Mouse (Mus musculus) hematopoietic stem cell, adult 5-6 weeks (primary cell): Measurements from ENCODE around the gene Gmip. TPM values are rescaled to one million over a fixed set of nuclear protein-coding genes. Genes with fewer than 3 reads are reported as not detected.

Experiments
- ATAC-seq, 2 experiments: fragments of 125-278 bp in 1 of 2; replicated peaks in 1 of 2; 2 replicates each; pipeline ENCODE4 v1.8.0; 2016 to 2017; ENCODE audit warnings: inconsistent platforms in 2 of 2, mild to moderate bottlenecking in 2 of 2, moderate number of reproducible peaks in 2 of 2, low read depth in 1 of 2, moderate TSS enrichment in 1 of 2; ENCODE audit not compliant: low FRiP score in 2 of 2, poor library complexity in 2 of 2, severe bottlenecking in 2 of 2, insufficient read depth in 1 of 2, low TSS enrichment in 1 of 2
- total RNA-seq: library from RNA; stranded (forward); fragments of 172-1452, 232-1000 nt; gene quantifications from 2 replicates; pipeline ENCODE4 v1.2.3, GENCODE M21; 2017

Gene Gmip
- total RNA-seq, 1 experiment from 2014 or later = 29.2 TPM

- ATAC-seq = no peak
These were observed 9.2 kb upstream of the Gmip start for GRCm38 (mm10) chr8:69799261-69799660.

DNA sequence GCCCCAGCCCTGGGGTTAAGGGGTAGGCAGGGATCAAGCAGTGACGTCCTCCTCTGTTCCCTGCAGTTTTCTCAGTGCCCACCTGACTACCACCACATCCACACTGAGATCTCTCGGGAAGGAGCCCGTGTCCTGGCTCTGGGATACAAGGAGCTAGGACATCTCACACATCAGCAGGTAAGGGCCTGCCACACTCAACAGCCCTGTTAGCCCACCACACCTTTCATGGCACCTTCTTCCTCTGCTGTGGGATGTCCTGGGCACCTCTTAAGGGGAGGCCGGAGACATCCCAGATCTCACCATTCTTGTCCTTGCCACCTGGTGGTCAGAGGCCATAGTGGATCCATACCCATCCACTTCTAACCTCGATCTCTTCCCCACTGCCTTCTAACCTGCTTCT lies 8.5 kb upstream of the Gmip start:
- ATAC-seq = no peak

DNA sequence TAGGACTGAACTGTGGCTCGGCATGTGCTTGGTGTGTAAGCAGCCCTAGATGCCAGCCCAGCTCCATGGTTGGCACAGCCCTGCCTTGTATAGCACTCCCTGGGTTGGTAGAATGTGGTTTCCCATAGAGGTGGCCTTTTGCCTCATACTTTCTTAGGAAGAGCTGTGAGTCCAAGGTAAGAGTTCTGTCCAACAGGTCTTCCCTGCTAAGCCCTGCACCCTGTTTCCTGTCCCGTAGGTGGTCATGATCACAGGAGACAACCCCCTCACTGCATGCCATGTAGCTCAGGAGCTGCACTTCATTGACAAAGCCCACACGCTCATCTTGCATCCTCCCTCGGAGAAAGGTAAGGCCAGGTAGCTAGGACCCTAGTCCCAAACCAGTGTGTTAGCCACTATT lies 6.7 kb upstream of the Gmip start:
- ATAC-seq = no peak

GRCm38 (mm10) chr8:69802216-69802615 lies 6.3 kb upstream of the Gmip start:
- ATAC-seq = no peak

DNA sequence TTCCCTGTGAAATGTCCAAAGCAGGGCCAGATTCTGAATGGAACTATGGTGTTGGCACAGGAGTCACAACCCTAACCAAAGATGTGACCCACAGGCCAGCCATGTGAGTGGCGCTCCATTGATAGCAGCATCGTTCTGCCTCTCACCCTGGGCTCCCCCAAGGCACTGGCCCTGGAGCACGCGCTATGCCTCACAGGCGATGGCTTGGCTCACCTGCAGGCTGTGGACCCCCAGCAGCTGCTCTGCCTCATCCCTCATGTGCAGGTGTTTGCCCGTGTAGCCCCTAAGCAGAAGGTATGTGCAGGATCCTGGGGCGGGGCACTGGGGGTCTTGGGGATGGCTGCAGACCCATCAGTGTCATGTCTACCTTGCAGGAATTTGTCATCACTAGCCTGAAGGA lies 5.1 kb upstream of the Gmip start:
- ATAC-seq = no peak

GRCm38 (mm10) chr8:69804537-69804936 lies 3.9 kb upstream of the Gmip start:
- ATAC-seq = no peak

DNA sequence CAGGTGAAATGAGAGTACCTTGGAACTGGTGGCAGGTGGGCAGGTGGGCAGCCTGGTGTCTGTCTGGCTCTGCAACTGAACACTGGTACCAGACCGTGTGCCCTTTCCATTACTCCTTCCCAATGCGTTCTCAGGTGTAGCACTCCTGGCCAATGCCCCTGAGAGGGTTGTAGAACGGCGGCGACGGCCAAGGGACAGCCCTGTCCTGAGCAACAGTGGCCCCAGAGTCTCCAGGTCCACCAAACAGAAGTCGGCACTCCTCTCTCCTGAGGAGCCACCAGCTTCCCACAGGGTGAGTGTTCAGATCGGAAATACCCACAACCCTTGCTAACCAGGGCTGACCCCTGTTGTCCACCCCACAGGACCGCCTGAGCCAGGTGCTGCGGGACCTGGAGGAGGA lies 3.4 kb upstream of the Gmip start:
- no peak for ATAC-seq

DNA sequence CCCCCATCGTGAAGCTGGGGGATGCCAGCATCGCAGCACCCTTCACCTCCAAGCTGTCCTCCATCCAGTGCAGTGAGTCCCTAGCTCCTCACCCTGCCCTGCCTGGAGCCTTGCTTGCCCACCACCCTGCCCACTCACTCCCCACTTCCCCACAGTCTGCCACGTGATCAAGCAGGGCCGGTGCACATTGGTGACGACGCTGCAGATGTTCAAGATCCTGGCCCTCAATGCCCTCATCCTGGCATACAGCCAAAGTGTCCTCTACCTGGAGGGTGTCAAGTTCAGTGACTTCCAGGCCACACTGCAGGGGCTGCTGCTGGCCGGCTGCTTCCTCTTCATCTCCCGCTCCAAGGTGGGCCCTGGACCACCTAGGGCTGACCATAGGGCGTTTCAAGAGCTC lies 3.0 kb upstream of the Gmip start:
- no peak for ATAC-seq

- ATAC-seq = no peak
These were observed 1.2 kb upstream of the Gmip start for GRCm38 (mm10) chr8:69807236-69807635.

- peak; percentile 41 to 44 for ATAC-seq
These were observed 455 bp downstream of the Gmip start for GRCm38 (mm10) chr8:69808864-69809403.

DNA sequence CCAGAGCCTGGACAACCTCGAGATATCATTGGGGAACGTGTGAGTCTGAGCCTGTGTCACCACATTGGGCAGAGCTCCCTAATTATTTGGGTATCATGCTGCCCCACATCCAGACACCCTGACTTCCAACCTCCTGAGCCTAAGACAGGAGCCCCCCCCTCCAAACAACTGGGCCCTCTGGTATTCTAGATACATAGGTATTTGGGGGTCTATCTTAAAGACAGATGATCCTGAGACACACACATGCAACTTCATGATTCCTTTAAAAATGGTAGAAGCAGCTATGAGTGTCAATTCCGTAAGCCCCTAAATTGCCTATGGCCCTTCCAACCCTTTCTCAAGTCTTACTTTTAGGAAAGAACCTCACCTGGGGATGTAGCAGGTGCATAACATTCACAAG lies 1.3 kb downstream of the Gmip start:
- ATAC-seq = no peak

- ATAC-seq = no peak
These were observed 6.4 kb downstream of the Gmip start for GRCm38 (mm10) chr8:69814881-69815280.

DNA sequence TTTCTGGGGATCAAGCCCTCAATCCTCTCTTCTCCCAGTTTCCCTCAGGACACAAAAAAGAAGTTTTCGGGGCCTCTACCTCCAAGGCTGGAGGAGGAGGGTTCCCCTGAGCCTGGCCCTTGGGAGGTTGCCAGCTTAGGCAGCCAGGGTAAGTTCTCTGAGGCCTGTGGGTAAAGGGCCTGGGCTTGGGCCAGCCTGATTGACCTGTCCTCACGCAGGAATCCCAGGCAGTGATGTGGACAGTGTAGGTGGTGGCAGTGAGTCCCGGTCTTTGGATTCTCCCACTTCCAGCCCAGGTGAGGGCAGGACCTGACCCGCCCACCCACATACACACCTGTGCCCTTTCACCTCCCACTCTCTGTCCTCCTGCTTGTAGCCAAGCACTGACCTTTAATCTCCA lies 6.9 kb downstream of the Gmip start:
- ATAC-seq = no peak

DNA sequence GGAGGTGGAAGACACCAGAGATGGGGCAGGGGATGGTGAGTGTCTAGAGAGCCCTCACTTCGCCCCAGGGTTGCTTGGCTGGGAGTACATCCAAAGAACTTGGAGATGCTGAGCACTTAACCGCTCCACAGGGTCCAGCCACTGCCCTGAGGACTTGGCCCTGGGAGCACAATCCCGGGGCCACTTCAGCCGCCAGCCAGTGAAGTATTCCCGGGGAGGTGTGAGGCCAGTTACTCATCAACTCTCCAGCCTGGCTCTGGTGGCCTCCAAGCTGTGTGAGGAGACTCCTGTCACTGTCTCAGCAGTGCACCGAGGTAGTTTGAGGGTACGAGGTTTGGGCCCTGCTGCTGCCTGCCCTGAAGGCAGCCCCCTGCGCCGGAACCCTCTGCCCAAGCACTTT lies 12.0 kb downstream of the Gmip start:
- ATAC-seq = no peak

DNA sequence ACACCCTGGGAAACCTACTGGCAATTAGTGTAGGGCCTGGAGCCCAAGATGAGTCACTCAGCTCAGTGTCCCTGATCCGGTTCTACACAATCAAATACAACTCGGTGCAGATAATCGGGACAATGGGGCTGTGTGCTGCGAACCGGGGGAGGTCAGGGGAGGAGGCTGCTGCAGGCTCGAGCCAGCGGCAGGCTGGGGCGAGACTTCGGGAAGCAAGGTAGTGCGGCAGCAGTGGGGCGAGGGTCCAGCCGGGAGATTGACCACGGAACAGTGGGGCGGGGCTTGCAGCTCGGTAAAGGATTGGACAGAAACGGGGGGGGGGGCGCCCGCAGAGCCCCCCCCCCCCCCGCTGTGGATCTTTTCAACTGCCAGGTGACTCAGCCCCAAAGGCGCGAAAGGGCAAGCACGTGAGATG lies 13.5 kb downstream of the Gmip start:
- no peak for ATAC-seq

- peak; percentile 47 to 59 for ATAC-seq
These were observed 14.1 kb downstream of the Gmip start, which contains the start of gene Lpar2 for GRCm38 (mm10) chr8:69822386-69823191. Lpar2 (plus strand) TSS chr8:69822429.

DNA sequence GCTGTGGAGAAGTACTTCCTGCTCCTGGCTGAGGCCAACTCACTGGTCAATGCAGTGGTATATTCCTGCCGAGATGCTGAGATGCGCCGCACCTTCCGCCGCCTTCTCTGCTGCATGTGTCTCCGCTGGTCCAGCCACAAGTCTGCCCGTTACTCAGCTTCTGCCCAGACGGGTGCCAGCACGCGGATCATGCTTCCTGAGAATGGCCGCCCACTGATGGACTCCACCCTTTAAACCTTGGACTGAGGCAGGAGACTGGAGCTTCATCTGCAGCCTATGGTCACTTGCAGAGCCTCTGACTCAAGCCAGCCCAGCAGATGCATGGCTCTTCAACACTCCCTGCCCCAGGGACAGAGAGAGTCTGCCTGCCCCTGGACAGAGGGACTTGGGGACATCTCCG lies 17.9 kb downstream of the Gmip start:
- ATAC-seq = no peak

DNA sequence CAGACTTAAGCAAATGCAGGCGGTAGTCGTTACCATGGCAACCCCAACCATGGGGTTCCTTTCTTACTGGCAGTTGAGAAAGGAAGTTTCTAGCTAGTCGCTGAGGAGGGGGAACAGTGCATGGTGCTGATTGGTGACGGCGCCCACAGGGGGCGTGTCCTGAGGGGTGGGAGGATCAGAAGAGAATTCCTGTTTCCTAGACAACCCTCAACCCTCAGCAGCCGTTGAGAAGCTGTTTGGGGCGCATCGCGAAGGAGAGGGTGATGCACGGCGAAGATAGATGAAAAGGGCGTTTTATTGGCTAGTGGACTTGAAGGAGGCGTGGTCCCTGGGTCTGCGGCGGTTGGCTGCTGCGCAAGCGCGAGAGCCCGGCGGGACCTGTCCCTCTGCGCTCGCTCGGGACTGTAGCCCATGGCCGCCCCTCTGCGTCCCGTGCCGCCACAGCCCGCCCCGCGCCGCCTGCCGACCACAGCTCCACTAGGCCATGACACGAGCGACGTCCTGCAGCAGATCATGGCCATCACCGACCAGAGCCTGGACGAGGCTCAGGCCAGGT lies 23.9 kb downstream of the Gmip start, which contains the start of gene Pbx4:
TSS of gene Pbx4 (plus strand) at position 194 of the 556 bp plus-strand sequence.
- ATAC-seq = peak; percentile 95 to 96
